Mouse (Mus musculus): ENCODE data around the gene Gpm6a.

Gpm6a gene

GRCm38 (mm10) chr8:54954741-54955455 is at the start of gene Gpm6a:
TSS of gene Gpm6a (plus strand) at chr8:54954843.
- DNase-seq (ENCODE audit: extremely low read depth, low read depth, low spot score), result no peak

GRCm38 (mm10) chr8:54912891-54913290 is 41.8 kb upstream of the Gpm6a start:
- DNase-seq (ENCODE audit: extremely low read depth, low read depth, low spot score), result no peak

DNA sequence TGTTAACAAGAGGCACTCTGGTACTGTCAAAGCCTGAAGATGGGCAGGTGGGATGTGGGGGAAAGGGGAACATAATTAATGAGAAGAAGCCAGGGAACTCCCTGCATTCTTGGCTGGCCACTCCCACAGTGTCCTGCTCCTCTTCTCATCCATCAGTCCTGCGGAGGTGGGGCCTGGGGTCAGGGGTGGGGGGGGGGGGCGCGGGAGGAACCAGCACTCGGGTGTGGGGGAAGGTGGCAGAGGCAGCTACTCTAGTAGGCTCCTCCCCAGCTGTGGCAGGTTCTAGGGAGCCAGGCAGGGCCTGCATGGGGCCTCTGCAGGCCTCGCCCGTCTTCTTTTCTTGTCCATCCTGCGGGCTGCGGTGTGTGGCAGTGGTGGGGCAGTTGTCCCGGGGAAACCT is 36.9 kb upstream of the Gpm6a start:
- DNase-seq (ENCODE audit: extremely low read depth, low read depth, low spot score), result no peak

GRCm38 (mm10) chr8:54922160-54922855 is 32.3 kb upstream of the Gpm6a start:
- no peak for DNase-seq (ENCODE audit: extremely low read depth, low read depth, low spot score)

DNA sequence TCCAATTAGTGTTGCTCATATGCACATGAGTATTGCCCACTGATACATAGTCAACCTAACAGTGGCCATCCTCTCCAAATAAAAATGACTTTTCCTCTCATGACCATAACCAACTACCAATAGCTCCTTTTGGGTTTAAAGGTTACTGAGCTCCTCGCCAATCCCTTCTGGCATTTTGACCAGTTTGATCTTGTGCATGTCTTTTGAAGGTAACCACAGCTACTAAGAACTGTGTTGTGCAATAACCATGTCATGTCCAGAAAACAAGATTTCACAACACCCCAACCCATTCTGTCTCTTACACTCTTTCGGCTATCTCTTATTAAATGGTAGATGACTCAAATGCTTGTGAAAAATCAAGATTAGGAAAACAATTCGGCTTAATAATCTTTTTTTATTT is 29.7 kb upstream of the Gpm6a start:
- DNase-seq (ENCODE audit: extremely low read depth, low read depth, low spot score), result no peak

GRCm38 (mm10) chr8:54932306-54932705 is 22.3 kb upstream of the Gpm6a start:
- DNase-seq (ENCODE audit: extremely low read depth, low read depth, low spot score), result no peak

- DNase-seq (ENCODE audit: extremely low read depth, low read depth, low spot score), result no peak
Measured at GRCm38 (mm10) chr8:54953351-54953750, 1.3 kb upstream of the Gpm6a start.

DNA sequence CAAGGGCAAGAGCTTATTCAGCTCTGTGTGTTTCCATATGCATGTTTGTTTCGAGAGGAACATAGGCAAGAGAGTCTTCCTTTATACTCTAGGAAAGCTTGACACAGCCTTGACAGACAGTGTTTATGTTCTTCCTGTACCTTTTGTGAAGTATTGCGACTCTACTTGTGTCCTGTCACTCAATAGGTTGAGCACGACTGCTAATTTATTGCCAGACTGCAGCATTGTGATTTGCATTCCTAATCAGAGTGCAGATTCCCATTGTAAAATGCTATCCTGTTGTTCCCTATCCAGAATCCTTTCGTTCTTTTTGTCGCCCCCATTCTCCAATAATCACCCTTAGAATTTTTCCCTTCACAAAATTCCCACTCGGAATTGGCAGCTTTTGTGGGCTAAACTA is 613 bp upstream of the Gpm6a start:
- DNase-seq (ENCODE audit: extremely low read depth, low read depth, low spot score), result no peak

DNA sequence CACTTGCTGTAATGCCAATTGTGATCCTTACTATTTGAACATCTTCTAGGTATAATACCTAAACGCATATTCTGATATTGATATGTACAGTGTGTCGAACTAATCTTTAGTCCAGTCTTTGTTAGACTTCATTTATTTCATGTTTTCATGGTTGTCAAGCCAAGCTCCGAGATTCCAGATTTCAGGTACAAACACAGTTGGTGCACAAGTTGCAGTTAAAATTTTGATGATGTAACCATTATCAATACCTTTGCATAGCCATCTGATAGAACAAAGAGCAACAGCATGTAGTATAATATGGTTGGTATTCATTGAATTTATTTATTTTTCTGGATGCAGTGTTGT is 785 bp downstream of the Gpm6a start:
- no peak for DNase-seq (ENCODE audit: extremely low read depth, low read depth, low spot score)

DNA sequence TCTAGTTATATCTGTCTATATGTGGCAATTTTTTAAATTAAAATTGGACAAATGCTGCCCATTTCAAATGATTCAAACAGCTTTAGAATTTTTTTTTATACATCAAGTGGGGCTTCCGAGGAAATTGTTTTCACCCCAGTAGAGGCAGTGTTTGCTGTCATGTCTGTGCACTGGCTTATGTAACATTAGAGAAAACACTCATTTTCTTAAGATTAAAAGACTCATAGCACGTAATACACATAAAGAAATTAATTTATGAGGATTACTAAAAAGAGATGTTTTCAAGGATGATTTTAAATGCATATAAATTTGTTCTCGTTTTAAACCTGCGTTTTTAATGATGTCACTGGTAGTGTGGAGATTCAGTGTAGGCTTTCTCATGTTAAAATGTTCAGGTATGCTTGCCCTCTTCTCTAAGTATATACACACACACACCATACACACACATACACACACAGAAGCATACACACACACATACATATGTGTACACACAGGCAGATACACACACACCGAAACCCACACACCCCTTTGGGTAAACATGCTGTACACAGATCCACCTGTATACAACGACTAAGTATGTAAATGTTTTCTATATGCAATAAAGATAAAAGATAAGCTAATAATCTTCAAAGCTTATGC is 1.4 kb downstream of the Gpm6a start:
- no peak for DNase-seq (ENCODE audit: extremely low read depth, low read depth, low spot score)

DNA sequence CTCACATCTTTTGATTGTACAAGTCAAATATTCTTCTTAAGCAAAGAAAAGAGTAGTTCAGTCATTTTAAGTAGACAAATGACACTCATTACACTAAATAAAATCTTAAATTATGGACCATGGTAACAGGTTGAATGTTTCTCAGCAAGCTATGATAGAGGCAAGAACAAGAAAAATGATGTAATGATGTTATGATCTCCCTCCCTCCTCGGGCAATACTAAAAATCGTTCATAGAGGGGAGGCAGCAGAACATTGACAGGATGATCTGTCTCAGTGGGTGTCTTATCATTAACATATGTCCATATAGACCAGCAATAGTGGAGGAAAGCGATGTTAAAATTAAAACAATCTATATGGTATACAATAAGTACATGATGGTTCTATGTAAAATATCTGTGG is 2.1 kb downstream of the Gpm6a start:
- DNase-seq (ENCODE audit: extremely low read depth, low read depth, low spot score), result no peak

DNA sequence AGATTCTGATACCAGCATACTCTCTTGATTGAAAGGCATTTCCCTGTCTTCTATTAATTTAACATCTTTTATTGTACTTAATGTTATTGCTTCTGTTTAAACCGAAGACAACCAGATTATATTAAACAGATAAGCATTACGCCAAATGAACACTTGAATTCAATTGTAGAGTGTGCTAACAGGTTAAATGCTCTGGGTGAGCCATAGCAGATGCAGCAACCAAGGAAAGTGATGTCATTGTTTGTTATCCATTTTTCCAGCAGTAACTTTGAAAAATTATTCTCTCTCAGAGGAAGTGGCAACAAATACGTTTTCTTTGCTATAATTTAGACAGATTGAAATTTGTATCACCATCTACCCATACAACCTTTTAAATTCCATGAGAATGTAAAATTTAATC is 2.9 kb downstream of the Gpm6a start:
- DNase-seq (ENCODE audit: extremely low read depth, low read depth, low spot score), result no peak

DNA sequence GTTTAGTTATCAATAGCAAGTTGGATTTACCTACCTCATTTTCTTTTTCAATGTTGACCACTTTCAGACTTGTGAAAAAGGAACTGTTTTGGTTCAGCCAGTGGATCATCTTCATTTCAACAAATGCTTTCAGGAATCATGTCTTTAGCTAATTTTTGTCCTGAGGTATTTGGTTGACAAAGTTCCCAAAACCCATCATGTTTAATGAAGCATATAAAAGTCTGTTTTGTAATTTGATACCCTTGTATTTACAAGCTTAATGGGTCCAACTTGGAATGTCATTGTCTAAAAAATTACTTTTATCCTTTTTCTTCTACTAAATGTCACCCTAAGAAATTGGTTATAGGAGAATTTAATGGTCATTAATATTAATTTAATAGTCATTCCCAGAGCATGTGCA is 6.9 kb downstream of the Gpm6a start:
- no peak for DNase-seq (ENCODE audit: extremely low read depth, low read depth, low spot score)

DNA sequence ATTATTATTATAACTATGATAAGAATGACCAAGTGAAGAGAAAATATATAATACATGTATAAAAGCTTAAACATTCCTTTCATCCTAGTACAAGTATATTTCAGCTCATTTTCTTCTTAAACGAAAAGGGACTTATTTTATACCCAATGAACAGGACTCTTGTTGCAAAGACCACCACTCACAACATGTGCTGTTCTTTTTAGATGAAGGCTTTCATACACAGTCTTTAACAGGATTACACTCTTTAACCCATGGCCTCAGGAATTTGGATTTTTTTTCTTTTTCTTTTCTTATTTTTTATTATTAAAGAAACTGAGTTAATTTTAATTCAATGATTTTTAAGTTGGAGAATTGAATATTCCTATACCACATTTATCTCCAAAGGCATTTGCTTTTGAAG is 20.4 kb downstream of the Gpm6a start:
- DNase-seq (ENCODE audit: extremely low read depth, low read depth, low spot score), result no peak

DNA sequence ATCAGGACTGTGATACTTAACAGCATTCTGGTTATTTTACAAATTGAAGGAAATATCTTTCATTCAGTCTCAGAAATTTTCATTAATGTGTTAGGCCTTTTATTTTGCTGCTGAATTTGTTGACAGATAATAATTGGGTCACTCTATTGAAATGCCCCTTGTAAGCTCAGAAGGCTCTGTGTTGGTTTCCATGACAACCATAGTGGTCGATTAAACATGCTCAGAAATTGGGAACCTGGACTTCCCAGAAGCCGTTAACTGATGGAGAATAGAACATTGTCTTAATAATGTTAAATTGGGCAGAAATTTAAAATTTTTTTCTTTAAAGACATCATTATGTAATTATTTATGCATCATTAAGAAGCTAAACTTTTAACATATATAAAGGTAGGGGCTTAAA is 20.9 kb downstream of the Gpm6a start:
- no peak for DNase-seq (ENCODE audit: extremely low read depth, low read depth, low spot score)

DNA sequence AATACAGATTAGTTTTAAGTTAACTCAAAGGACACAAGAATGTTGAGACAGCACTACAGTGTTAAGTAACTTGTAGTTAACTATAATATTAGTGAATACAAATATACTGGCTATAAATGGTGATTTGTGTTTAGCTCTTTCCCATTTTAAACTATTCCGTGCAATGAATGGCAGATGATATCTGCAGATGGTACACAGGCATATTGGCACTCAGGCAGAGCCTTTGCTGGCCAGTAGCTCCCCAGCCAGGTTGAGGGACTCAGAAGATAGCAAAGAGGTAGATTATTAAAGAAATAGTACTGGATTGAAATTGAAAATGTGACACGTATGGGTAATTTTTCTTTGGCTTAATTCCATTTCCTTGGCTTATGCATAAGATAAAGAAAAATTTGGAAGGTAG is 21.3 kb downstream of the Gpm6a start:
- DNase-seq (ENCODE audit: extremely low read depth, low read depth, low spot score), result no peak

DNA sequence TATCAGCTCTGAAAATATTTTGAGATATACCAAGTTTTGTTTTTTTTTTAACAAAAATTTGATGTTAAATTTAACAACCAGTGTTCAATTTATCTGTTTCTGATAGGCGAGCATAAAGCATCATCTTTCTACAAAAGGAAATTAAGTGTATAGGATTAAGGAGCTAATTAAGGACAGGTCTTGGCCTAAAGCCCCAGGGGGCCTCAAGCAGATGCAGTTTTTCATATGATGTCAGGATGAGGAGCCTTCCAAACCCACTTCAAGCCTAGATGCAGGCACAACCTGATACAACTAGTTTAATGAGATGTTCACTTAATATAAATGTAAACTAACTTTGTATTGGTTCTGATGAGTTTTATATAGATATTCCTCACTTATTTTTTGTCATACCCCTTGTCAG is 22.0 kb downstream of the Gpm6a start:
- DNase-seq (ENCODE audit: extremely low read depth, low read depth, low spot score), result no peak

- no peak for DNase-seq (ENCODE audit: extremely low read depth, low read depth, low spot score)
Measured at GRCm38 (mm10) chr8:54986791-54987190, 32.1 kb downstream of the Gpm6a start.

GRCm38 (mm10) chr8:54989093-54989492 is 34.5 kb downstream of the Gpm6a start:
- DNase-seq (ENCODE audit: extremely low read depth, low read depth, low spot score), result no peak

- no peak for DNase-seq (ENCODE audit: extremely low read depth, low read depth, low spot score)
Measured at GRCm38 (mm10) chr8:54991840-54992609, 37.4 kb downstream of the Gpm6a start.

- no peak for DNase-seq (ENCODE audit: extremely low read depth, low read depth, low spot score)
Measured at GRCm38 (mm10) chr8:54995662-54996061, 41.0 kb downstream of the Gpm6a start.

DNA sequence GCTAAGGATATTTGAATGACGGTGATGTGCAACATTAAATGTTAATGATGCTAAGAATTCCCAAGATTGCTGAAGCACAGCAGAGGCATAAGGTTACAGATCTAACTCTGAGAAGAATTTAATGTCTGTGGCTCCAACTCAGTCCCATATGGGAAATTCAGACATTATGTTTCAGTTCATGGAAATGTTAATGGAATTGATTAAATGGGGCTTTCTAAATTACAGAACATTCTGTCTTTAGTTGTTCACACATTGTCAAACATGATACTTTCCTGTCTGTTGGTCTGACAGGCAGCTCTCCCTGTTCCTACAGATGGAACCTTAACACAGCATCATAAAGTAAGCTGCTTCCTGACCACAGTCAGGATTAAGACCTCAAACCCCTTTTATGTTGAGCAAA is 47.8 kb downstream of the Gpm6a start:
- DNase-seq (ENCODE audit: extremely low read depth, low read depth, low spot score), result no peak
